Mouse (Mus musculus) liver, adult 2 months (tissue): Measurements from ENCODE around the gene Opn3.

ENCODE experiments used
- CTCF ChIP-seq: fragments of 200-500 bp; IDR thresholded peaks from 2 replicates; pipeline ENCODE4 v1.5.1; 2011; ENCODE audit warnings: low read depth, low read length, control low read depth
- POLR2A ChIP-seq: fragments of 200-500 bp; IDR thresholded peaks from 2 replicates; pipeline ENCODE4 v1.6.1; 2011; ENCODE audit warnings: low read length, control low read depth; ENCODE audit not compliant: insufficient read depth; ENCODE audit errors: extremely low read depth

GRCm38 (mm10) chr1:175716832-175717231, 24.3 kb upstream of the Opn3 start:
- no peak for TF ChIP-seq CTCF
- TF ChIP-seq POLR2A = no peak
